ENCODE assay signal across 15 mouse cellular contexts in the genomic region with DNA sequence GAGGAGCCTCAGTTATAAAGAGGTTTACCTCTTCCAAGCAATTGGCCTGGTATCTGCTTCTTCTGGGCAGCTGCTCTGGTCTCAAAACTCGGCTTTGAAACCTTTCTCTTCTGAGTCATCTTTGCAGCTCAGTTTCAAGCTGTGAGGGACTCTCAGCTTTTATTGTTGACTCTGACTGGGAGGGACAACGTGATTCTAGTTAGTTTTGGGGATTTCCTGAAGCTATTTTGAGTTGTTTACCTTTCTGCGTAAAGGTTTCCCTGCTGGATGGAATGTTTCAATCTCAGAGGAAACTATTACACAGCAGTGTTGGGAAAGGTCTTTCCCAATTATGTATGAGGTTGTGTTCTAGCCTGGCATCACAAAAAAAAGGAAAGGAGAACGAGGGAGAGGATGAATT. TPM values are rescaled to one million over a fixed set of nuclear protein-coding genes. Genes with fewer than 3 reads are reported as not detected.
DNase-seq lines count a peak whose midpoint lies in the region; ATAC-seq and TF ChIP-seq lines count a peak whose summit lies in the region.
"Had no signal": no experiment of that assay in that cellular context is flagged by ENCODE, and none has a peak within 500 bp of the region (broad histone marks: within the 10 kb centered on the region; RNA-seq: fewer than 3 reads in every experiment).

No protein-coding gene starts in this region.

- intact Hi-C loops in heart, postnatal 14 days (cut with DNase I), result loop anchor here (2.0 to 5.0 kb wide), 2 partner anchors 18 to 106 kb away; no protein-coding TSS in a partner anchor
- intact Hi-C loops in left cerebral cortex, postnatal 4 days (cut with DNase I), result loop anchor here (5.0 kb wide), 2 partner anchors 91 to 106 kb away; no protein-coding TSS in a partner anchor

- H3K4me3 ChIP-seq in heart, embryonic 12.5 days, result no peak overlapping the region
- peak overlapping the region; percentile 56 for H3K4me3 ChIP-seq in megakaryocyte, embryonic 14.5 days (replicated peaks)
- H3K4me3 ChIP-seq in embryonic facial prominence, embryonic 13.5 days, result 0 out of 2 replicates have a peak overlapping the region, but pooled peaks have one; percentile 90
- no peak overlapping the region for H3K4me3 ChIP-seq in liver, postnatal 0 days (ENCODE audit: low read depth, low read length)

- H3K9ac ChIP-seq in heart, embryonic 12.5 days, result no peak overlapping the region
- H3K9ac ChIP-seq in embryonic facial prominence, embryonic 13.5 days, result no peak overlapping the region
- H3K9ac ChIP-seq in liver, postnatal 0 days (replicated peaks), result no peak overlapping the region
- H3K9ac ChIP-seq: embryonic facial prominence, embryonic 12.5 days had no signal

- 0 out of 2 replicates have a peak overlapping the region, but pooled peaks have one; percentile 89 for H3K4me2 ChIP-seq in heart, embryonic 12.5 days
- H3K4me2 ChIP-seq in embryonic facial prominence, embryonic 13.5 days, result no peak overlapping the region
- H3K4me2 ChIP-seq in liver, postnatal 0 days (ENCODE audit: low read depth, low read length), result peak overlapping the region; percentile 96; the same call in 1 of the 2 replicates

- H3K9me3 ChIP-seq in heart, embryonic 12.5 days (replicated peaks), result no peaks in the 10 kb centered on the region
- H3K9me3 ChIP-seq in megakaryocyte, embryonic 14.5 days, result no peaks in the 10 kb centered on the region
- no peaks in the 10 kb centered on the region for H3K9me3 ChIP-seq in embryonic facial prominence, embryonic 13.5 days
- no peaks in the 10 kb centered on the region for H3K9me3 ChIP-seq in liver, postnatal 0 days (ENCODE audit: low read length)
- H3K9me3 ChIP-seq: embryonic facial prominence, embryonic 12.5 days had no signal

- peaks cover 12% of the 10 kb centered on the region for H3K4me1 ChIP-seq in heart, embryonic 12.5 days (replicated peaks)
- peaks cover 44% of the 10 kb centered on the region for H3K4me1 ChIP-seq in megakaryocyte, embryonic 14.5 days
- peaks cover 12% of the 10 kb centered on the region for H3K4me1 ChIP-seq in embryonic facial prominence, embryonic 13.5 days
- H3K4me1 ChIP-seq in liver, postnatal 0 days (ENCODE audit: insufficient read depth), result peaks cover 14% of the 10 kb centered on the region

- no peak for DNase-seq in heart, postnatal 14 days
- DNase-seq in liver, postnatal 0 days, result no peak
- no peak for DNase-seq in left cerebral cortex, postnatal 4 days
- DNase-seq in kidney, adult 9 months, result no peak
- DNase-seq: adrenal gland, adult 8-10 months; cerebellum, postnatal 25 days; heart, postnatal 10 days had no signal

- TF ChIP-seq CTCF in liver, postnatal 0 days (IDR thresholded peaks at IDR 0.05; ENCODE audit: low read depth), result no peak

- no peak overlapping the region for H3K27ac ChIP-seq in heart, embryonic 12.5 days (ENCODE audit: poor library complexity, severe bottlenecking)
- no peak overlapping the region for H3K27ac ChIP-seq in embryonic facial prominence, embryonic 13.5 days
- H3K27ac ChIP-seq in liver, postnatal 0 days (ENCODE audit: low read depth), result no peak overlapping the region
- H3K27ac ChIP-seq: embryonic facial prominence, embryonic 12.5 days had no signal

- ATAC-seq in heart, embryonic 12.5 days (ENCODE audit: insufficient number of reproducible peaks, low FRiP score), result no peak
- ATAC-seq in megakaryocyte, adult 5-6 weeks (ENCODE audit: poor library complexity, severe bottlenecking), result no peak
- ATAC-seq in embryonic facial prominence, embryonic 13.5 days (ENCODE audit: insufficient number of reproducible peaks, insufficient read depth, low FRiP score, low TSS enrichment, low read depth), result no peak
- ATAC-seq in liver, postnatal 0 days, result no peak
- ATAC-seq: intestine, postnatal 0 days had no signal

- no peak for TF ChIP-seq EP300 in liver, postnatal 0 days (IDR thresholded peaks at IDR 0.05; ENCODE audit: low read depth)

- 64% methylated on average over 4 of the region's 4 CpGs for WGBS in heart, embryonic 12.5 days
- WGBS in embryonic facial prominence, embryonic 13.5 days, result 80% methylated on average over 4 of the region's 4 CpGs
- 59% methylated on average over 4 of the region's 4 CpGs for WGBS in liver, postnatal 0 days (ENCODE audit: insufficient replicate concordance)

- H3K36me3 ChIP-seq in heart, embryonic 12.5 days, result peaks cover 43% of the 10 kb centered on the region
- peaks cover 46% of the 10 kb centered on the region for H3K36me3 ChIP-seq in megakaryocyte, embryonic 14.5 days (replicated peaks; ENCODE audit: low read length)
- H3K36me3 ChIP-seq in embryonic facial prominence, embryonic 13.5 days, result peaks cover 44% of the 10 kb centered on the region
- peaks cover 44% of the 10 kb centered on the region for H3K36me3 ChIP-seq in liver, postnatal 0 days (replicated peaks; ENCODE audit: insufficient read depth, low read length)

- no peaks in the 10 kb centered on the region for H3K27me3 ChIP-seq in heart, embryonic 12.5 days (replicated peaks)
- H3K27me3 ChIP-seq in megakaryocyte, embryonic 14.5 days (replicated peaks), result peaks cover 7% of the 10 kb centered on the region
- H3K27me3 ChIP-seq in embryonic facial prominence, embryonic 13.5 days, result no peaks in the 10 kb centered on the region
- H3K27me3 ChIP-seq in liver, postnatal 0 days (ENCODE audit: insufficient read depth, low read length), result no peaks in the 10 kb centered on the region
- H3K27me3 ChIP-seq: embryonic facial prominence, embryonic 12.5 days had no signal

RNA-seq across cellular contexts. Expression of a gene that starts 1.7 kb away (rescaled TPM):
- polyA plus RNA-seq in heart, embryonic 12.5 days (2016; fragmentation: Nextera tagmentation; extraction: Ambion mirVana), result 105 and 109 TPM in 2 replicates
- 10 to 100 TPM; 63.4 to 68.9 TPM for total RNA-seq in heart, postnatal 14 days (2021)
- polyA plus RNA-seq in megakaryocyte, embryonic 14.5 days (2012; ENCODE audit: insufficient read depth, low replicate concordance), result 7.5 and 38.2 TPM in 2 replicates
- total RNA-seq in megakaryocyte, adult 5-6 weeks (2015), result 37.8 and 55.2 TPM in 2 replicates
- total RNA-seq in megakaryocyte, adult 5-6 weeks (2017), result 61.6 and 102 TPM in 2 replicates
- polyA plus RNA-seq in embryonic facial prominence, embryonic 13.5 days (2015; fragmentation: Nextera tagmentation; extraction: Ambion mirVana), result 156 and 168 TPM in 2 replicates
- polyA plus RNA-seq in liver, postnatal 0 days (2015; fragmentation: Nextera tagmentation; extraction: Ambion mirVana), result 51.8 and 52.5 TPM in 2 replicates
- 10 to 100 TPM; 69.7 to 73.5 TPM for total RNA-seq in left cerebral cortex, postnatal 4 days (2021)

RNA-seq across cellular contexts. Expression of a gene that starts 5.6 kb away (rescaled TPM):
- polyA plus RNA-seq in heart, embryonic 12.5 days (2016; fragmentation: Nextera tagmentation; extraction: Ambion mirVana), result 0.24 TPM in 1 of 2 replicates, not detected in the other
- not detected for total RNA-seq in heart, postnatal 14 days (2021)
- not detected in 2 replicates for polyA plus RNA-seq in megakaryocyte, embryonic 14.5 days (2012; ENCODE audit: insufficient read depth, low replicate concordance)
- total RNA-seq in megakaryocyte, adult 5-6 weeks (2015), result not detected in 2 replicates
- not detected in 2 replicates for total RNA-seq in megakaryocyte, adult 5-6 weeks (2017)
- polyA plus RNA-seq in embryonic facial prominence, embryonic 13.5 days (2015; fragmentation: Nextera tagmentation; extraction: Ambion mirVana), result 0.11 and 0.14 TPM in 2 replicates
- 0.06 and 0.08 TPM in 2 replicates for polyA plus RNA-seq in liver, postnatal 0 days (2015; fragmentation: Nextera tagmentation; extraction: Ambion mirVana)
- total RNA-seq in left cerebral cortex, postnatal 4 days (2021), result not detected
- total RNA-seq: adrenal gland, adult 8-10 months; gastrocnemius, postnatal 4 days; heart, postnatal 10 days; left cerebral cortex, postnatal 36 days had no signal

RNA-seq across cellular contexts. Expression of a gene that starts 21.6 kb away (rescaled TPM):
- polyA plus RNA-seq in heart, embryonic 12.5 days (2016; fragmentation: Nextera tagmentation; extraction: Ambion mirVana), result 89.5 and 91.9 TPM in 2 replicates
- total RNA-seq in heart, postnatal 14 days (2021), result 10 to 100 TPM; 81.4 to 83.8 TPM
- polyA plus RNA-seq in megakaryocyte, embryonic 14.5 days (2012; ENCODE audit: insufficient read depth, low replicate concordance), result 10.4 and 13.9 TPM in 2 replicates
- total RNA-seq in megakaryocyte, adult 5-6 weeks (2015), result 32.2 and 35.1 TPM in 2 replicates
- total RNA-seq in megakaryocyte, adult 5-6 weeks (2017), result 39.7 and 44.9 TPM in 2 replicates
- 97.2 and 101 TPM in 2 replicates for polyA plus RNA-seq in embryonic facial prominence, embryonic 13.5 days (2015; fragmentation: Nextera tagmentation; extraction: Ambion mirVana)
- 20.5 and 24.7 TPM in 2 replicates for polyA plus RNA-seq in liver, postnatal 0 days (2015; fragmentation: Nextera tagmentation; extraction: Ambion mirVana)
- 100 to 1,000 TPM; 288 to 305 TPM for total RNA-seq in left cerebral cortex, postnatal 4 days (2021)

RNA-seq across cellular contexts. Expression of a gene that starts 39.4 kb away (rescaled TPM):
- 13.5 and 15.1 TPM in 2 replicates for polyA plus RNA-seq in heart, embryonic 12.5 days (2016; fragmentation: Nextera tagmentation; extraction: Ambion mirVana)
- 10 to 100 TPM; 13.8 to 14.4 TPM for total RNA-seq in heart, postnatal 14 days (2021)
- polyA plus RNA-seq in megakaryocyte, embryonic 14.5 days (2012; ENCODE audit: insufficient read depth, low replicate concordance), result 0.16 TPM in 1 of 2 replicates, not detected in the other
- 1.4 and 2.5 TPM in 2 replicates for total RNA-seq in megakaryocyte, adult 5-6 weeks (2015)
- total RNA-seq in megakaryocyte, adult 5-6 weeks (2017), result 2.3 and 3.9 TPM in 2 replicates
- 3.6 and 3.8 TPM in 2 replicates for polyA plus RNA-seq in embryonic facial prominence, embryonic 13.5 days (2015; fragmentation: Nextera tagmentation; extraction: Ambion mirVana)
- 3.0 and 3.5 TPM in 2 replicates for polyA plus RNA-seq in liver, postnatal 0 days (2015; fragmentation: Nextera tagmentation; extraction: Ambion mirVana)
- 10 to 100 TPM; 16.6 to 16.8 TPM for total RNA-seq in left cerebral cortex, postnatal 4 days (2021)

Comparison
In these comparisons a context has a peak if more than half of its experiments do, and no peak if none do; other contexts are left out.
1. H3K4me3 ChIP-seq: peak in megakaryocyte, embryonic 14.5 days (single experiment) and embryonic facial prominence, embryonic 13.5 days (single experiment); none in heart, embryonic 12.5 days (single experiment) and liver, postnatal 0 days (single experiment).